Mouse (Mus musculus) fibroblast of lung, adult 2 months (primary cell): Measurements from ENCODE around the gene Galp.
"Not testable (repeated sequence)": the region's sequence is repeated elsewhere in the genome, so short reads cannot be mapped to it uniquely, and the experiment has no call there.

Experiments
- DNase-seq: peaks from one replicate; pipeline ENCODE4 v3.0.0-alpha.2; 2011; ENCODE audit warnings: low read depth

Gene Galp

DNA sequence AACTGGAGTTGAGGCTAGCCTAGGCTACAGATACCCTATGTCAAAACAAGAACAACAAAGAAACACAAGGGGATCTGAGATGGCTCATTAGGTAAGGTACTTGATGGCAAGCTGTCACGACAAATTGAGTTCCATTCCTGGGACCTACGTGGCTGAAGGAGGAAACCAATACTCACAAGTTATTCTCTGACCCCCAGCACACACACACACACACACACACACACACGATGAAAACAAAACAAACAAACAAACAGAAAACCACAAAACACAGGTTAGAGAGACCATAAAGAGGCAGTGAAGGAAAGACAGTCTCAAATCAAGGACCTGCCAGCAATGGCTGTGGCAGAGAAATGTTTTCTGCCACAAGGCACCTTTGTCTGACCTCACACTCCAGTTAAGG, at the start of gene Galp:
Gene Galp (plus strand): TSS at position 301 of the 400 bp plus-strand sequence.
- DNase-seq = no peak

DNA sequence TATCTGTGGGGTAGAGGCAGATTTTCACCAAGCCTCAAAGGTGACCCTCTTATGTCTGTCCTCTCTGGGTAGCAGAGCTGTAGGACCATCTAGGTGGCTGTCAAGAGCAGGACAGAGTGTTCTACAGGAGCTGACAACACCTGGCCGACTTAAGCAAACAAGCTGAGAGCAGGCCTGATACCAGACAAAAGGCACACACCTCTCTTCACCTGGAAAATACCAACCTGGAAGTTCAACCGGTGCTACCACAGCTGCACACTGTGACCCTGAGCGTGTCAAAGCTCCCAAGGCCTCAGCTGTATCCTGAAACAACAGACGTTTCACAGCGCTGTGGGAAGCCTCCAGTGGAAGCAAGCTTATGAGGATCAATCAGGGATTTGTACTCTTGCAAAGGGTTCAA, 49.2 kb upstream of the Galp start:
- no peak for DNase-seq

DNA sequence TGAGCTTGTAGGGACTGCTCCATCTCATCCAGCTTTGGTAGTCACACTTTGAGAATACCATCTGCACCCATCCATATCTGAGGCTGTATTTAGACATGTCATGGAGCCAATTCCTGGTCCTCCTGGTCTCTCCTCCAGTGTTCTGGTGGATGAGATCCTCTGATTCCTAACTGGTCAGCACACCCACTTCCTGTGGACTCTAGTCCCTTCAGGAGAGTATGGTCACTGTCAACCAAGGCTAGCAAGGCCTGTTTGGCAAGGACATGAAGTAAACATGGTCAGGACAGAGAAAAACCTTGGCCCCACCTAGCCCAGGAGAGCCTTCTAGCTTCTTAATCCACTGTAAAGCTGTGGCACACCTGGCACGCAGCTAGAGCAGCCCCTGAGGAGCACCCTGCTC, 45.6 kb upstream of the Galp start:
- DNase-seq = no peak

DNA sequence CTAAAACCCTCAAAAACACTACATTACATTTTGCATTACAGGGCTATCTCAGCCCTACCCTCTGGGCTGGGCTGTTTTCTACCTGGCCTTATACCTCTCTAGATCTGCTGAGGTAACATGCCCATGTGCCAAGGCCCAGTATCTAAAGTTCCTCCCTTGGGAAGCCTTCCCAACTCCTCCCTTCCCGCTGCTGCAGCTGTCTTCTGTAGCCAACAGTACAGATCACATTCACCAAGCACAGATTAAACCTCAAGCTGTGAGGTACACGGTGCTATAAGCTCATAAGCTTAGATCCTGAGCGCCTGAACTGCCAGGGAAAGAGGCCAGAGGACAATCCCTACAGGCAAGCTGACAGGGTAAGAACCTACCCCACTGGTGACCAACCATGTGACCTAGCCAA, 44.9 kb upstream of the Galp start:
- DNase-seq = no peak

DNA sequence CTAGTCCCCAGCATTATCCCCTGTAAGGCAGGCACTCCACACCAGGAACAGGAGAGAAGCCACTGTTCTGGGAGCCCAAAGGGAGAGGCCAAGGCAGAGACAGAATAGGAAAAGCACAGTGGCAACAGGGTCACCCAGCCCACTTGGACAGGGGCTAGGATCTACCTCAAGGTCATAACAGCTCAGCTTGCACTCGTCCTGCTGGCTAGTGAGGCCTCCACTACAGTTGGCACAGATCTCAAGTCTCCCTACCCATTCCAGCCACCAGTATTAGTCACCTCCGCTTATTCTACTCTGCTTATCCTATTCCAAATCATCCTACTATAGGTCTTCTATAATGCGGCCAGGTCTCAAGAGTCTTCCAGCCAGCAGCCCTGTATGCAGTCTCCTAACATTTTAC, 43.8 kb upstream of the Galp start:
- no peak for DNase-seq

DNA sequence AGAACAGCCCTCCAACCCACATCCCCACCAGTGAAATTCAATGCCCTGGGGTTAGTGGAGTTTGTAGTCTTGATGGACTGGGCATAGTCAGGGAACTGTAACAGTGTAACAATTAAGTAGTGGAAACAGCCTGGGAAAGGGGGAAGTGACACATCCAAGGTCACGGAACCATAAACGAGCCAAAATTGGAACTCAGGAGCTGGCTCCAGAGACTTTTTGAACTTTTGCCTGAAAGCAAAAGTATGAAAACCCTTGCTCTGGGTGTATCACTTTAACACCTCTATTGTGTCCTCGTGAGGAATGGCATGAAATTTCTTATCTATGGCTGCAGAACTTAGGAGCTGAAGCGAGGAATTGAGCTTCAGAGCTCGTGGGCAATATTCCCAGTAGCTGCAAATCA, 42.7 kb upstream of the Galp start:
- no peak for DNase-seq

DNA sequence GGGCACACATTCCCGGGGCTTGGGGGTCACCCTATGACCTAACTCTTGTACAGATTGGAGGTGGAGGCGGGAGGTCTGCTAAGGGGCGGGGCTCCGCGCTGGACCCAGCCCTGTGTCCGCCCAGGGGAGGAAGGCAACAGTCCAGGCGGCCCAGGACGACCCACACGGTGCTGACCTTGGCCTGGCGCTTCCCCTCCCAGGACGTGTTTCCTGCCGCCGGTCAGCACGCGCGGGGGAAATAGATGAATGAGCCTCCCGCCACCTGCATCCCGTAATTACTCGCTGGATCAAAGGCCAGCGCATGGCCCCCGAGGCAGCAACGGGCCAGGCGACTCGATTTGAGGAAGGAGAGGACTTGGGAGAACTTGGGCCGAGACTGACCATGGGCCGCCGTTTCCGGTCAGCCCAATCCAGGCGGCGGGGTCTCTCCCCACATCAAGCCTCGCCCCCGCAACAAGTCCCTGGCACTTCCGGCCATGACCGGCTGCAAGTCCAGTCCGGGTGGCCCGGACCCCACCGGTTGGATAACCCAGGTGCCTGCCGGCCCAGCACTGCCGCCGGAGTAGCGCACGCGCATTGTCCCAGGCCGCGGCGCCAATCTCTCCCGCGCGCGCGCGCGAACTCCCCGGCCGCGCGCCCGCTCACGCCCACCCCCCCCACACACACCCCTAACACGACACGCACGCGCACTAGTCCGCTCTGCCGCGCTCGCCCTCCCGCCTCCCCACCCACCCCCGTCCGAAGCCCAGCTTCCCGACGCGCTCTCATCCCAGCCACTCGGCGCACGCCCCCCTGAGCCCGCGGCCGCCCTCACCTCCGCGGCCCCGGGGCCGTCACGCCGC, 41.6 kb upstream of the Galp start:
- no peak for DNase-seq

DNA sequence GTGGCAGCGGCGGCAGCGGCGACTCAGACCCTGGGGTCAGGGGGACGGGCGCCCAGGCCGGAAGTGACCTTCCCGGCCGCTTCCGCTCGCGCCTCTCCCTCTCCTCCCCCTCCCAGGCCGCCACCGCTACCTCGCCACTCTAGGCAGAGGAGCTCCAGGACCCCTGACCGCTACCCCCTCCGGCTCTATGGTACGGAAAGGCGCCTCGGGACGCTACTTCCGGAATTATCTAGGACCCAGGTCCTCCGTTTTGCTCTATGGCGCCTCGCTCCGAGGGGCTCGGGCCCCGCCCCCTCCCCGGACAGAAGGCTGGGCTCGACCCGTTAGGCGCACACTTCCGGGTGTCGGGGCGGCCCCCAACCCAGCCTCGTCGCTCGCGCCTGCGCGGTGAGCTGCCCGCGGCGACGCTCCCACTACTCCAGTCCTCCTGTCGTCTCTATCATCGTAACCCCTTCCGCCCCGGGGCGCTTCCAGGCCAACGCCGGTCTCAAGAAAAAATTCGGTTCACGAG, 40.9 kb upstream of the Galp start, which contains the start of gene Zfp787:
Gene Zfp787 (minus strand): TSS at position 97 of the 511 bp plus-strand sequence.
- DNase-seq = peak; percentile 91

DNA sequence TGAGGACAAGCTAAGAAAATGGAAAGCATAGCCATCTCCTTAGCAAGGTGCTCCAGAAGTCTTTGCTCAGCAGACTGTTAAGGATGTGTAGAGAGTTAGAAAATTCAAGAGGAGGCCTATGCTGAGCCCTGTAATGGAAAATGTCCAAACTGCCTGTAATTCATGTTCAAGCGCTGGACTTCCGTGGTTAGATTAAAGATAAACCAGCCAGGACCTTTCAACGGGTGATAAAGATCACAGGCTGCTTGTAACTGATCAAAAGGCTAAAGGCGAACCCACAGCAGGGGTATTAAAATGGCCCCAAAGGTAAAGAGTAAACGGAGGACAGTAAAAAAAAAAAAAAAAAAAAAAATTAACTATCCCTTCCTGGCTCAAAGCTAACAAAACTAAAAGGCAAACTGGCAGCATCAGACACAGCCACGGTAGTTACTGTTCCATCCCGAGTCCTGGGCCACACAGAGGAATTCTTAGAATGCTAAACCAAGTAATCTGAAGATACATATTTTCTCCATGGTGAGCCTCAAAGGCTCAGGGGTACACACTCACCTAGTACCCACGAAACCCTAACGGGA, 39.9 kb upstream of the Galp start:
- DNase-seq = no peak

DNA sequence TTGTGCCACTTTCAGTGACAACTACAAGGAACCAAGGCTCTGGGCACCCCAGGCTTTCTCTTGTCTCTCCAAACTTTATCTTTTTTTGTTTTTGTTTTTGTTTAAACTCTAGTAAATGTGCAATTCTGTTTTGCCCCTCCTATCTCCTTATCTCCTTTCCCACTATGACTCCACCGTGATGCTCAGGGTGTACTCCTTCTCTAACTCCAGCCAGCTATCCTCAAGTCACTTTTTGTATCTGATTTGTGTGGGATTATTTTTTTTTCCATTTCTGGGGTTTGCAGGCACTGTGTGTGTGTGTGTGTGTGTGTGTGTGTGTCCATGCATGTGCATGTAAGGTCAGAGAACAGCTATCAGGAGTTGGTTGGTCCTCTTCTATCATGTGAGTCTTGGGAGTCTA, 39.4 kb upstream of the Galp start:
- no peak for DNase-seq

DNA sequence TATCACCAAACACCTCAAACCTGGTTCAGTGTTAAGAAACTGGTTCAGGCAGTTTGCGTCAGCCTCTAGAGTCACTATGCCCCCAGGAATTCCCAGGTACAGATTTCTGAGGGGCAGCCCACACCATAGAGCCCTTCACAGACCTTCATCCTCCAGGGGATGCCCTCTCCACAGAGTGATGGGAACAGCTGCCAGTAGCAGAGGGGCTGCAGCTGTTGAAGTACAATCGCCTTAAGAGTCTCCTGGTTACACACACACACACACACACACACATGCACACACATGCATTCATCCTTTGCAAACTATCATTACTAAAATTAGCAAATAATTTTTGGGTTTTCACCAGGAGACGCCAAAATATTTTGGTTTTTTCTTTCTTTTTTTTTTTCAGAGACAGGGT, 37.3 kb upstream of the Galp start:
- no peak for DNase-seq

DNA sequence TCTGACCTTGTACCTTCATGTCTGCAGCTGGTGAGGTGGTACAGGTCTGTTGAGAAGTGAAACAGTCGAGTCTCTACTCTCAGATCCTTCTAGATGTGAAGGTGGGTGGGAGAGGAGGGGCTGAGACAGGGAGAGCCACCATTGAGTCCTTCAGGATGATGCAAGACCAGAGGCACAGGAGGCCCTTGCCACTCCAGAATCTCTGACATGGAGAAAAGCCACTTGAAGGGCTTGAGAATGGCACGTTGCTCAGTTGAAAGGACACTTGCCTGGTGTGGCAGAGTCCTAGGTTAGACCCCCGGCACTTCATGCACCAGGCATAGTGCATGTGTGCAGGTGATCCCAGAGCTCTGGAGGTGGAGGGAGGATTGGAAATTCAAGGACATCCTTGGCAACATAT, 35.3 kb upstream of the Galp start:
- no peak for DNase-seq

DNA sequence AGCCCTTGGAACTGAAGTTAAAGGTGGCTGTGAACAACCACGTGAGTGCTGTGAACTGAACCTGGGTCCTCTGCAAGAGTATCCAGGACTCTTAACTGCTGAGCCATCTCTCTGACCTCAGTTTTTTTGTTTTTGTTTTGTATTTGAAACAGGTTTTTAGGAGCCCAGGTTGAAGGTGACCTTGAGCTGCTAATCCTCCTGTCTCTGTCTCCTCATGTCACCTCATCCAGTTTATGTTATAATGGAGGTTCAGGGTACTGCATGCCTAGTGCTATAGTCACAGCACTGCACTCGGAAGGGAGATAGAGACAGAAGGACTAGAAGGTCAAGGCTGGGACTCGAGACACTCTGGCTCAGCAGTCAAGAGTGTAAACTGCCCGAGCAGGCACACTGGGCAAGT, 34.7 kb upstream of the Galp start:
- no peak for DNase-seq

DNA sequence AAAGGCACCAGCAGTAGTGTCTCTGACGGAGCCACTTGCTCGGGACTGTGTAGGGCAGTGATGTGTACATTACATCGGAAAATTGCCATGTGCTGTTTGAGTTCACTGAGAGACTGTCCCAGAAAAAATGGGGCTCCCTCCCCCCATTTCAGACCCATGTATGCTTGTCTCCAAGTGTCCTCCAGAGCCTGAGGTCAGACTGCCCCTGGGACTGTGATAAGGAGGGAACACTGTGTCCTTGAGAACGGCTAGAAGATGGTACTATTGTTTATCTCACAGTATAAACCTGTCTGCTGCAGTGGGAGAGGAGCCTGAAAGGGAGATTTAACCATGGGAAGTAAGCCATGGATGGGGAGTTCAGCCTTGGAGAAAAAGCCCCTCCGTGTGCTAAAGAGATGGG, 32.2 kb upstream of the Galp start:
- no peak for DNase-seq

DNA sequence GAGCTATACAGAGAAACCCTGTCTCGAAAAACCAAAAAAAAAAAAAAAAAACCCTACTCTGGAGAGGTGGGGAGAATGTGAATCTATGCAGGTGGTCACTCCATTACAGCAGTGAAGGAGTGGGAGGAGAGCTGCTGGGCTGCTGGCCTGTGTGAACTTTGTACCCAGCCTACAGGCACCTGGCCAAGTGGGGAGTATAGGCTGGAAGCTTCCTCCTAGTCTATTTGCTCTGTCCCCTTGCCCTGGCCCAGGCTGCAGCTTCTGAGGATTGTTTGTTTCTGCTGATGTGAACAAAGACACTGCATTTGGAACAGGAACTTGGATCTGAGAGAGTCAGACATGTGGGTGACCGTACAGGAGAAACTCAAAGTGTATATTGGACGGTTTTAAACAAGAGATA, 27.5 kb upstream of the Galp start:
- DNase-seq = no peak

DNA sequence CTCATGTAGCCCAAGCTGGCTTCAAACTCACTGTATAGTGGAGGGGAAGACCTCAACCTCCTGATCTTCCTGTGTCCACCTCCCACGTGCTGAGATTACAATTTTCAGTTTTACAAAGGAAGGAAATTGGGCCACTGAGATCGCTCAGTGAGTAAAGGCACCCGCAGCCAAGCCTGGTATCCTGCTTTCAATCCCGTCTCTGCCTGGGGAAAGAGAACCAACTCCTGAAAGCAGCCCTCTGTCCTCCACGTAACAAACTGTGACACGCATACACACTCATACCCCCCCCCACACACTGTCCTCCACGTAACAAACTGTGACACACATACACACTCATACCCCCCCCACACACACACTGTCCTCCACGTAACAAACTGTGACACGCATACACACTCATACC, 26.5 kb upstream of the Galp start:
- no peak for DNase-seq

DNA sequence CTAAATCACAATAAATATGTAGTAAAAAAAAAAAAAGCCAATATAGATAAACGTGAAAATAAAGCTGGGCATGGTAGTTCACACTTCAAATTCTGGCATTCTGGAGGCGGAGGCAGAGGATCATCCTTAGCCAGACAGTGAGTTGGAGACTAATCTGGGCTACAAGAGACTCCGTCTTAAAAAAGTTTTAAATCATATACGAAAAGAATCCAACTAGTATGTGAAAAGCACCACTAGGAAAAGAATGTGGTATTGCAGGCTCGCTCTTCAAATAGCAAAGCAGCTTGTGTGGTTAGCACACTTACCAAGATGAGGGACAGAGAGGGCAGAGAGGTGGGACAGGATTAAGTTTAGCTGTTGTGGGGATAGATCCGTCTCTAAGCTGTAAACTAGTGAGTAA, 26.0 kb upstream of the Galp start:
- DNase-seq = no peak

DNA sequence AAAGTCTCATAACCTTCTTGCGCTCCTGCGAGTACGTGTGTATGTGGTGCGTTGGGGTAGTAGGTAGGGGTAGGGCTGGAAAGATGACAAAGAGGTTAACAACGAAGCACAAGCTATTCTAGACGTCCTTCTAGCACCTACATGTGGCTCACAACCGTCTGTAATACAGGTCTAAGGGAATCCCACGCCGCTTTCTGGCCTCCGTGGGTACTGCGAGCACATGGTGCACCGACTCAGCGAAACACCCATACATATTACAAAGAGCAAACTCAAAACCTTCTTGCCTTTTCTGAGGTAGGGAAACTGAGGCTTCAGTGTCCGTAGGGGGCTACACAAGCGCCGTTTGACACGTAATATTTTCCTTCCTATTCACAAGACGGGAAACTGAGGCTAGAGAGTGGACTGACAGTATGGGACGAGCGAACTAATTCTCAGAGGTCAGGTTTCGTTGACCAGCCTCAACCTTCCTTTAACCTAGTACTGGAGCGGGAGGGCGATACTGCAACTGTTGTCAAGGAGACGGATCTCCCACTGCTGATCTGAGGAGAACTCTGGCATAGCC, 25.4 kb upstream of the Galp start:
- peak; percentile 67 for DNase-seq

DNA sequence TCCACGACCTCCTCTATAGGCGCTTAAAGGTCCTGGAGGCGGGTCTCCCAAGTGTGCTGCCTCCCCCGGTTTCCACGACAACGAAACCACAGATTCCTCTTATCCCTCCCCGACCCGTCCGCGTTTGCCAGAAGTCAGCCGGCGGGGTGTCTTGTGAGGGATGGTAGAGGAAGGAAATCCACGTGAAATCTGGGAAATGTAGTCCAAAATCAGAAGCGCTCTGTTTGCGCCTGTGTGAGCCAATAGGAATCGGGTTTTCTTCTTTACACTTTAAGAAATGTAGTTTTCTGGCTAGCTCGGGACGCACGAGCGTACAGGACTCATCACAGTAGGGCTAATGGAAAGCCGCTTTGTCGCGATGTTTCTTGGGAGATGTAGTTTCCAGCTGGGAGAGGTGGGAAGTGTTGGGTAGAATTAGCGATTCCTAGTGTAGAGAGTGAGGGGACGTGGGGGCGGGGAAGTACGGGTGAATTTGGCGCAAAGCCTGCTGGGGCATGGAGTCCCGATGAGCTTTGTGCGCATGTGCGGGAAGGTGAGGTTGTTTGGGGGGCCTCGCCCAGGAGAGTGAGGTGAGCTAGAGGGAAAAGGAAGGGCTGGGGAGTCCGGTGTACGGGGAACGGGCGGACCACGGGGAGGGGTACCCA, 24.8 kb upstream of the Galp start, which contains the start of gene Zfp444:
Gene Zfp444 (plus strand): TSS at position 221 of the 644 bp plus-strand sequence.
- peak; percentile 98 for DNase-seq

DNA sequence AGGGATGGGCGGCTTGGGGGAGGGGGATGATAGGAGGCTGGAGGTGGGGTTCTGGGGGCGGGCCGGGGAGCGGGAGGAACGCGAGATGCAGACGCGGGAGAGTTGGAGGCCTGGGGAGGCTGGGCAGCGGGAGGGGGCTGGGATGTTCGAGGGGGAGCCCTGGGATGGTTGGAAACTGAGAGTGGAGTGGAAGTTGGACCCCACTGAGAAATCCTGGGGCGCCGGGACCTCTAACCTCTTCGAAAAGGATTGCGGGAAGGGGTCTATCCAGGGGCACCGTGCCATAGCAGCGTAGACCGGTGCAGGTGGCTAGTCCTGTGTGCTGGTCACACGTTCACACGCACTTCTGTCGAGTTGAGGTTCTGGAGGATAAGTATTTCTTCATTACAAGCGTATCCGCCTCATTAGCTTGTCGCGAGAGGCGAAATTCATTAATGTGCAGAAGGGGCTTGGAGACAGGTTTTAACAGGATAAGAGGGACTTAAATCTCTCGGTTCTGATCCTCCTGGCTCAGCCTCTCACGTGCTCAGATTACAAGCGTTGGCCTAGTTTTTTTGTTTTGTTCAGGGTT, 24.1 kb upstream of the Galp start:
- DNase-seq = no peak

DNA sequence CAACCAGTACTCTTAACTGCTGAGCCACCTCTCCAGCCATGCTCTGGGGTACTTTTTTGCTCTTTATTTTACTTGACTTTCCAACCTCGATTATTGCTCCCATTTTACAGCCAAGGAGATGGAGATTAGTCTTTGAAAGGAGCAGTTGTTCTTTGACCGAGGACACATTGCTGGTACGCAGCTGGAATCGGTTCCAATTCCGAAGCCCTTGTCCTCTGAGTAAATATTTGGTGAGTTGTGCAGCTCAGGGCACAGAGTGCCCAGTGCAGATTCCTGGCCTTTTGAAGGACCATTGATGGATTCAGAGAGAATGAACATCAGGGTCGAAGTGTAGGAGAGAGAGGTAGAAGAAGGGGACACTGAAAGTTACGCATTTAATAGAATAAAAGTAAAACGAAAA, 23.0 kb upstream of the Galp start:
- no peak for DNase-seq

DNA sequence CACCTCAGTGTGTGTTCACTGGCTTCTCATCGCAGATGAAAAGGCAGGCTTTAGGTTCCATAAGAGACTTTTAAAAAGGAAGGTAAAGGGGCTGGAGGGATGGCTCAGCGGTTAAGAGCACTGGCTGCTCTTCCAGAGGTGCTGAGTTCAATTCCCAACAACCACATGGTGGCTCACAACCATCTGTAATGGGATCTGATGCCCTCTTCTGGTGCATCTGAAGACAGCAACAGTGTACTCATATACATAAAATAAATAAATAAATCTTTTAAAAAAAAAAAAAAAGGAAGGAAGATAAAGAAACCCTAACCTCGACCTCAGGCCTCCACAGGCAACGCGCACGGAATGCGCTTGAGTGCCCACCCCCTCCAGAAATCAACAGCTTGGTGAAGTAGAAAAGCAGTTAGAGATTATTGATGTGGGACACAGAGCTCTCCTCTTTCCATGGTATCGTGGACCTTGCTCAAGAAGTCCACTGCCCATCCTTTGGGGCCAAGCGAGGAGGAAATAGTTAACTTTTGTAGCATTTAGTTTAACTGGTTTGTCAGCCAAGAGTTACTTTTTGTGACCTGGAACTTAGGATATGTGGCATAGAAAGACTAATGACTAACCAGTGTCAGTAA, 22.4 kb upstream of the Galp start:
- not testable (repeated sequence) for DNase-seq
